Mouse (Mus musculus): ENCODE measurements around the gene Pex7.
"Not testable (repeated sequence)": the region's sequence is repeated elsewhere in the genome, so short reads cannot be mapped to it uniquely, and the experiment has no call there.

DNA sequence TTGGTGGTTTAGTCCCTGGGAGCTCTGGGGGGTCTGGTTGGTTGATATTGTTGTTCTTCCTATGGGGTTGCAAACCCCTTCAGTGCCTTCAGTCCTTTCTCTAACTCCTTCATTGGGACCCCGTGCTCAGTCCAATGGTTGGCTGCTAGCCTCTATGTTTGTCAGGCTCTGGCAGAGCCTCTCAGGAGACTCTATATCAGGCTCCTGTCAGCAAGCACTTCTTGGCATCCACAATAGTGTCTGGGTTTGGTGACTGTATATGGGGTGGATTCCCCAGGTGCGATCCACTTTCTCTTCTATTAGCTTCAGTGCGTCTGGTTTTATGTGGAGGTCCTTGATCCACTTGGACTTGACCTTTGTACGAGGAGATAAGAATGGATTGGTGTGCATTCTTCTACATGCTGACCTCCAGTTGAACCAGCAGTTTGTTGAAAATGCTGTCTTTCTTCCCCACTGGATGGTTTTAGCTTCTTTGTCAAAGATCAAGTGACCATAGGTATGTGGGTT is 19.0 kb upstream of the Pex7 start:
- TF ChIP-seq CTCF (IDR thresholded peaks at IDR 0.05; ENCODE audit: control insufficient read depth, insufficient read depth, low read length); POLR2A (IDR thresholded peaks at IDR 0.05; ENCODE audit: borderline replicate concordance, control insufficient read depth, low read depth, low read length): not testable (repeated sequence)

All from bone marrow, adult 2 months (tissue).